Mouse (Mus musculus) lung, postnatal 36 days (tissue): Measurements from ENCODE around the gene Gm20795.
"Not testable (repeated sequence)": the region's sequence is repeated elsewhere in the genome, so short reads cannot be mapped to it uniquely, and the experiment has no call there.

Experiments used
- DNase-seq: peaks from one replicate; pipeline ENCODE4 v3.0.0; 2022; ENCODE audit warnings: mixed read lengths

The Gm20795 gene

DNA sequence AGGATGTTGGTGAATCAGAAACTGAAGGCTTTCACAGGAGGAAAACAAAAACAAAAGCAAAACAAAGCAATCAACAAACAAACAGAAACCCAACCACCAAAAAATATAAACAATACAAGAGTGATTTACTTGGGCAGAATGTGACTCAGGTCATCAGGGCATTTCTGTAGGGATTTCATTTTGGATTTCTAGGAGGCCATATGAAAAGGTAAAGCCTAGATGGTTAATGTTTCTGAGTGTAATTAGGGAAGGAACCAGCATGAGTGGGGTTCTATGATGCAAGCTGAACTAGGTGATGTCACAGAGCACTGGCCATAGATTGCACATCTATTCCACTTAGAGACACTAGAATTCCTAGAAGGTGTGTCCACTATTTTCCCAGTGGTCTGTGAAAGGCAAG lies at the start of gene Gm20795:
Gene Gm20795 (plus strand): TSS at position 301 of the 400 bp plus-strand sequence.
- DNase-seq: not testable (repeated sequence)

DNA sequence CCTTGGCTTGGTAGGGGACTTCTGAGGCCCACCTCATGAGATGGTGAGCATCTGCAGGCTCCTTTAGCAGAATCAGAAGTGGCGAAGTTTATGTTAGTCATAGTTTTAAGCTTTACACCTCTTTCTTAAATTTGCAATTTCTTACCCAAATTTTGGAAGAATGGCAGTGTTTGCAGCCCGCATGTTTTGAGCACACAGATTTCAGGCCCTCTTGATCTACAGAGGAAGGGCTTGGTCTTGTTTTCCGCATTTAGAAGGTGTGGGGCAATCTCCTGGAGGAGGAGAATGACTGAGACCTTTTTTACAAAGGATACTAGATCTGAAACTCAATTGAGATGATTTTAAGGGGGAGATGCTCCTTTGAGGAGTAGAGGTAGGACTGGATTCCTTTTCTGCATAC lies 29.0 kb upstream of the Gm20795 start, which contains the start of gene Gm21797:
Gene Gm21797 (minus strand): TSS at position 101 of the 400 bp plus-strand sequence.
- not testable (repeated sequence) for DNase-seq
